In genomic region chr12:88388832-88389231, GRCm38 (mm10) we compare ENCODE assay signal across 16 mouse cellular contexts. TPM values are rescaled to one million over a fixed set of nuclear protein-coding genes. Genes with fewer than 3 reads are reported as not detected.
DNase-seq lines count a peak whose midpoint lies in the region; ATAC-seq lines count a peak whose summit lies in the region.
"Had no signal": no experiment of that assay in that cellular context is flagged by ENCODE, and none has a peak within 500 bp of the region (broad histone marks: within the 10 kb centered on the region; RNA-seq: fewer than 3 reads in every experiment).

No protein-coding gene starts in this region.

- 0 out of 2 replicates have a peak, but pooled peaks have one; percentile 30 for ATAC-seq in hindbrain, embryonic 11.5 days (ENCODE audit: low FRiP score)
- ATAC-seq in hindbrain, embryonic 15.5 days (ENCODE audit: low FRiP score, low read depth): peak; percentile 73; the same call in 1 of the 2 replicates
- ATAC-seq in midbrain, embryonic 14.5 days (ENCODE audit: low FRiP score, low TSS enrichment): peak; percentile 14; the same call in 1 of the 2 replicates
- ATAC-seq: inflammation-experienced regulatory T-cells, adult 6 months had no signal

- H3K4me1 ChIP-seq in hindbrain, embryonic 11.5 days (replicated peaks; ENCODE audit: control insufficient read depth, insufficient read depth, low read length): 0 out of 2 replicates have a peak, but pooled peaks cover 2% of the 10 kb centered on the region
- H3K4me1 ChIP-seq in hindbrain, embryonic 10.5 days (replicated peaks): 0 out of 2 replicates have a peak, but pooled peaks cover 4% of the 10 kb centered on the region
- H3K4me1 ChIP-seq in hindbrain, embryonic 15.5 days (replicated peaks): 0 out of 2 replicates have a peak, but pooled peaks cover 7% of the 10 kb centered on the region
- no peaks in the 10 kb centered on the region for H3K4me1 ChIP-seq in midbrain, embryonic 14.5 days (ENCODE audit: control insufficient read depth, insufficient read depth, low read length)
- H3K4me1 ChIP-seq in embryonic facial prominence, embryonic 10.5 days: no peaks in the 10 kb centered on the region
- H3K4me1 ChIP-seq: heart, embryonic 13.5 days; liver, embryonic 15.5 days had no signal

- no peaks in the 10 kb centered on the region for H3K36me3 ChIP-seq in hindbrain, embryonic 11.5 days (ENCODE audit: control insufficient read depth, insufficient read depth, low read length)
- H3K36me3 ChIP-seq in hindbrain, embryonic 10.5 days: no peaks in the 10 kb centered on the region
- no peaks in the 10 kb centered on the region for H3K36me3 ChIP-seq in hindbrain, embryonic 15.5 days
- no peaks in the 10 kb centered on the region for H3K36me3 ChIP-seq in midbrain, embryonic 14.5 days (ENCODE audit: control insufficient read depth, insufficient read depth, low read length)
- H3K36me3 ChIP-seq in embryonic facial prominence, embryonic 10.5 days (replicated peaks): no peaks in the 10 kb centered on the region; the same call in 1 of the 2 replicates
- H3K36me3 ChIP-seq: liver, embryonic 15.5 days had no signal

- no peak overlapping the region for H3K4me2 ChIP-seq in hindbrain, embryonic 11.5 days (replicated peaks; ENCODE audit: low read depth, low read length)
- H3K4me2 ChIP-seq in hindbrain, embryonic 15.5 days: no peak overlapping the region
- no peak overlapping the region for H3K4me2 ChIP-seq in midbrain, embryonic 14.5 days (ENCODE audit: low read length)
- H3K4me2 ChIP-seq: heart, embryonic 13.5 days; liver, embryonic 15.5 days had no signal

- H3K9me3 ChIP-seq in hindbrain, embryonic 11.5 days (ENCODE audit: control insufficient read depth, low read length): no peaks in the 10 kb centered on the region
- no peaks in the 10 kb centered on the region for H3K9me3 ChIP-seq in hindbrain, embryonic 10.5 days
- H3K9me3 ChIP-seq in hindbrain, embryonic 15.5 days: no peaks in the 10 kb centered on the region
- H3K9me3 ChIP-seq in midbrain, embryonic 14.5 days (ENCODE audit: control insufficient read depth, low read length): no peaks in the 10 kb centered on the region
- H3K9me3 ChIP-seq in embryonic facial prominence, embryonic 10.5 days: no peaks in the 10 kb centered on the region
- H3K9me3 ChIP-seq: heart, embryonic 13.5 days; liver, embryonic 15.5 days had no signal

- H3K27me3 ChIP-seq in hindbrain, embryonic 11.5 days (ENCODE audit: control insufficient read depth, insufficient read depth, low read length): no peaks in the 10 kb centered on the region
- H3K27me3 ChIP-seq in hindbrain, embryonic 10.5 days (ENCODE audit: insufficient read depth, poor library complexity, severe bottlenecking): no peaks in the 10 kb centered on the region
- no peaks in the 10 kb centered on the region for H3K27me3 ChIP-seq in hindbrain, embryonic 15.5 days
- H3K27me3 ChIP-seq in midbrain, embryonic 14.5 days (ENCODE audit: control insufficient read depth, insufficient read depth, low read length): no peaks in the 10 kb centered on the region
- H3K27me3 ChIP-seq in embryonic facial prominence, embryonic 10.5 days (replicated peaks; ENCODE audit: low read depth, poor library complexity, severe bottlenecking): no peaks in the 10 kb centered on the region
- H3K27me3 ChIP-seq: heart, embryonic 13.5 days; liver, embryonic 15.5 days had no signal

- H3K4me3 ChIP-seq in hindbrain, embryonic 11.5 days (ENCODE audit: low read depth, low read length): no peak overlapping the region
- no peak overlapping the region for H3K4me3 ChIP-seq in hindbrain, embryonic 10.5 days
- no peak overlapping the region for H3K4me3 ChIP-seq in hindbrain, embryonic 15.5 days
- H3K4me3 ChIP-seq in midbrain, embryonic 14.5 days (replicated peaks; ENCODE audit: low read depth, low read length): no peak overlapping the region
- H3K4me3 ChIP-seq in embryonic facial prominence, embryonic 10.5 days: no peak overlapping the region
- H3K4me3 ChIP-seq: heart, embryonic 13.5 days; liver, embryonic 15.5 days had no signal

- no peak overlapping the region for H3K9ac ChIP-seq in hindbrain, embryonic 11.5 days (ENCODE audit: low read depth, low read length)
- H3K9ac ChIP-seq in hindbrain, embryonic 15.5 days: no peak overlapping the region
- H3K9ac ChIP-seq in midbrain, embryonic 14.5 days (replicated peaks; ENCODE audit: low read length): no peak overlapping the region
- H3K9ac ChIP-seq: heart, embryonic 13.5 days; liver, embryonic 15.5 days had no signal

- no peak overlapping the region for H3K27ac ChIP-seq in hindbrain, embryonic 11.5 days (ENCODE audit: low read depth, low read length)
- no peak overlapping the region for H3K27ac ChIP-seq in hindbrain, embryonic 10.5 days
- no peak overlapping the region for H3K27ac ChIP-seq in hindbrain, embryonic 15.5 days (replicated peaks)
- no peak overlapping the region for H3K27ac ChIP-seq in midbrain, embryonic 14.5 days (replicated peaks; ENCODE audit: low read depth, low read length)
- H3K27ac ChIP-seq in embryonic facial prominence, embryonic 10.5 days (replicated peaks): no peak overlapping the region
- H3K27ac ChIP-seq: heart, embryonic 13.5 days; liver, embryonic 15.5 days had no signal

- 67% methylated on average over 6 of the region's 6 CpGs for WGBS in hindbrain, embryonic 11.5 days
- 84% methylated on average over 6 of the region's 6 CpGs for WGBS in hindbrain, embryonic 10.5 days
- WGBS in hindbrain, embryonic 15.5 days: 32% methylated on average over 6 of the region's 6 CpGs
- 43% methylated on average over 6 of the region's 6 CpGs for WGBS in midbrain, embryonic 14.5 days
- WGBS in embryonic facial prominence, embryonic 10.5 days: 85% methylated on average over 6 of the region's 6 CpGs

- peak; percentile 18 for DNase-seq in hindbrain, embryonic 11.5 days (ENCODE audit: low spot score)
- no peak for DNase-seq in hindbrain, embryonic 10.5 days (ENCODE audit: low spot score)
- peak; percentile 58 for DNase-seq in brain, embryonic 18.5 days (ENCODE audit: low read depth, low spot score)
- DNase-seq in midbrain, embryonic 14.5 days: peak; percentile 31
- DNase-seq in kidney, adult 8-10 months: no peak
- no peak for DNase-seq in embryonic facial prominence, embryonic 10.5 days (ENCODE audit: low spot score)
- DNase-seq in kidney, postnatal 4 days: no peak
- DNase-seq: adrenal gland, postnatal 36 days; B cell, adult 2 months; cerebellum, adult 18-20 months; gastrocnemius, postnatal 14 days; kidney, postnatal 25 days had no signal

RNA-seq across cellular contexts. Expression of gene Adck1, which starts 28.5 kb away (rescaled TPM):
- 11.1 and 11.2 TPM in 2 replicates for polyA plus RNA-seq in hindbrain, embryonic 11.5 days (2014; fragmentation: Nextera tagmentation; extraction: Ambion mirVana)
- polyA plus RNA-seq in hindbrain, embryonic 10.5 days (2016; fragmentation: Nextera tagmentation; extraction: Ambion mirVana): 19.1 and 20.4 TPM in 2 replicates
- polyA plus RNA-seq in hindbrain, embryonic 15.5 days (2015; fragmentation: Nextera tagmentation; extraction: Ambion mirVana): 36.4 and 38.0 TPM in 2 replicates
- polyA plus RNA-seq in midbrain, embryonic 14.5 days (2014; fragmentation: Nextera tagmentation; extraction: Ambion mirVana): 28.6 and 31.3 TPM in 2 replicates
- polyA plus RNA-seq in embryonic facial prominence, embryonic 10.5 days (2016; fragmentation: Nextera tagmentation; extraction: Ambion mirVana): 21.8 and 23.7 TPM in 2 replicates

Comparison
In these comparisons a context has a peak if more than half of its experiments do, and no peak if none do; other contexts are left out.
1. DNase-seq: peak in hindbrain, embryonic 11.5 days (single experiment), brain, embryonic 18.5 days (single experiment) and midbrain, embryonic 14.5 days (single experiment); none in hindbrain, embryonic 10.5 days (single experiment), kidney, adult 8-10 months (0 of 2), embryonic facial prominence, embryonic 10.5 days (single experiment) and kidney, postnatal 4 days (0 of 2).
2. ATAC-seq: peak in every context shown above with its lines; median percentile 73 in hindbrain, embryonic 15.5 days; 30 in hindbrain, embryonic 11.5 days; 14 in midbrain, embryonic 14.5 days.